In the genomic region with DNA sequence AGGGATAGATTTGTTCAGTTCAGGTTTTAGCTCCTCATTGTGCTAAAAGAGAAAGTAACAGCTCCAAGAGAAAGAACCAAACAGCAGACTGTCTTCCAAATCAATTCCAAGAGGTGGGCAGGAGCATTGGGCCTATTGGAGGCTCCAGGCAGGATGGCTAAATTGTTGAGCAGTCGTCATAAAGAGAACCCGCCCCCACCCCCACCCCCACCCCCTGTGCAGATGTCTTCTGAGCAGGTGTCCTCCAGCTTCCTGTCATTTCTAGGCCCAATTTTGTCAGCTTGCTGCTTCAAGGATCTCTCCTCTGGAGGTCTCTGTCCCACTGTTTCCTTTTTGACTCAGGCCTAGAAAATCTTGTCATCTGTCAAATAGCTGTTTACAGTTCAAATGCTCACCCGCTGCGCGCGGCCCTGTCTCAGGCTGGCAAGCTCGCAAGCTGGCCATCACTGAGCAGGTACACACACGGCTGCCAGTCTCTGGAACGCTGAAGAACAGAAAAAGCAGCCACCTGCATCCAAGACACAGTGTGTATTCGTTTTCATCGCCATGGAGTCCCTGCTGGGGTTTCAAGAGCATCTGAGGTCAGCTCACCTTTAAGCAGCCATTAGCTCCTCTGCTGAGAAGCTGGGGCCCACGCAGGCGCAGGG, we compare ENCODE assay signal across 14 mouse cellular contexts.
DNase-seq lines count a peak whose midpoint lies in the region; ATAC-seq and TF ChIP-seq lines count a peak whose summit lies in the region.
"Had no signal": no experiment of that assay in that cellular context is flagged by ENCODE, and none has a peak within 500 bp of the region (broad histone marks: within the 10 kb centered on the region; RNA-seq: fewer than 3 reads in every experiment).

No protein-coding gene starts in this region.

- intact Hi-C loops in gastrocnemius, postnatal 14 days (cut with DNase I; ENCODE audit: low total_unique reads), result no loop called here

- H3K27ac ChIP-seq in CH12.LX (ENCODE audit: insufficient read depth, low read depth), result no peak overlapping the region
- H3K27ac ChIP-seq in midbrain, postnatal 0 days (ENCODE audit: low read depth, low read length), result no peak overlapping the region
- H3K27ac ChIP-seq: kidney, embryonic 15.5 days; liver, embryonic 14.5 days had no signal

- H3K9ac ChIP-seq in CH12.LX (ENCODE audit: insufficient read depth, low read depth), result no peak overlapping the region
- H3K9ac ChIP-seq in midbrain, postnatal 0 days (replicated peaks; ENCODE audit: low read length, poor library complexity, severe bottlenecking), result no peak overlapping the region
- H3K9ac ChIP-seq: kidney, embryonic 15.5 days; liver, embryonic 14.5 days had no signal

- in situ Hi-C loops in CH12.LX (cut with MboI; ENCODE audit: low pct_ligation_motif_present, low pct_unique_long_range_greater_than_20kb, low sequenced_read_pairs), result no loop called here

- no peak overlapping the region for H3K4me3 ChIP-seq in CH12.LX (replicated peaks in 1 of 3; ENCODE audit: low read depth in 2 of 3, low read length in 2 of 3, poor library complexity in 1 of 3)
- H3K4me3 ChIP-seq in midbrain, postnatal 0 days (ENCODE audit: low read depth, low read length), result no peak overlapping the region
- H3K4me3 ChIP-seq: kidney, embryonic 15.5 days had no signal

- DNase-seq in CH12.LX (ENCODE audit: extremely low read depth), result peak; percentile 0
- DNase-seq in R1 (ENCODE audit: low read depth, low spot score), result peak; percentile 4
- DNase-seq in cerebellum, postnatal 10 days, result peak; percentile 87 to 92
- peak; percentile 60 for DNase-seq in midbrain, postnatal 0 days (ENCODE audit: low spot score)
- DNase-seq in spleen, adult 18-20 months, result no peak
- no peak for DNase-seq in gastrocnemius, postnatal 14 days
- DNase-seq: adrenal gland, postnatal 25 days; heart, adult 11 months; heart, postnatal 36 days; lung, postnatal 14 days; right cerebral cortex, postnatal 14 days had no signal

- H3K36me3 ChIP-seq in CH12.LX (replicated peaks in 1 of 2; ENCODE audit: control insufficient read depth in 1 of 2, insufficient read depth in 1 of 2, low read length in 1 of 2), result no peaks in the 10 kb centered on the region
- H3K36me3 ChIP-seq in midbrain, postnatal 0 days (ENCODE audit: insufficient read depth, low read length), result no peaks in the 10 kb centered on the region
- H3K36me3 ChIP-seq: kidney, embryonic 15.5 days had no signal

- no peak for TF ChIP-seq POLR2A in CH12.LX (IDR thresholded peaks at IDR 0.05; ENCODE audit: low read depth, low read length)

- dilution Hi-C loops in CH12.LX (cut with MboI; ENCODE audit: extremely low pct_ligation_motif_present, extremely low pct_unique_long_range_greater_than_20kb, low sequenced_read_pairs), result no loop called here

- no peak for TF ChIP-seq CTCF in CH12.LX (conservative IDR thresholded peaks at IDR 0.05 in 1 of 2, IDR thresholded peaks at IDR 0.05 in 1 of 2; ENCODE audit: low read depth in 2 of 2, low read length in 2 of 2)
- no peak for TF ChIP-seq CTCF in midbrain, postnatal 0 days (IDR thresholded peaks at IDR 0.05)

- WGBS in midbrain, postnatal 0 days, result 45% methylated on average over 13 of the region's 13 CpGs

- peak; percentile 58; the same call in 1 of the 2 replicates for ATAC-seq in midbrain, postnatal 0 days (ENCODE audit: low FRiP score)
- ATAC-seq in inflammation-experienced regulatory T-cells, adult 6 months, result no peak

- no peaks in the 10 kb centered on the region for H3K79me2 ChIP-seq in CH12.LX (replicated peaks; ENCODE audit: control insufficient read depth, extremely low read depth, insufficient read depth, poor library complexity, severe bottlenecking)

- no peak for TF ChIP-seq RAD21 in CH12.LX (IDR thresholded peaks at IDR 0.05; ENCODE audit: low read depth, low read length)

- no peaks in the 10 kb centered on the region for H3K4me1 ChIP-seq in CH12.LX (ENCODE audit: control insufficient read depth in 1 of 2, insufficient read depth in 2 of 2)
- H3K4me1 ChIP-seq in midbrain, postnatal 0 days (ENCODE audit: insufficient read depth, low read length), result no peaks in the 10 kb centered on the region
- H3K4me1 ChIP-seq: kidney, embryonic 15.5 days had no signal

- TF ChIP-seq EP300 in CH12.LX (IDR thresholded peaks at IDR 0.05; ENCODE audit: low read length), result no peak

- no peak overlapping the region for H3K4me2 ChIP-seq in CH12.LX (ENCODE audit: insufficient read depth, low read depth, poor library complexity, severe bottlenecking)
- no peak overlapping the region for H3K4me2 ChIP-seq in midbrain, postnatal 0 days (ENCODE audit: low read depth, low read length, poor library complexity, severe bottlenecking)
- H3K4me2 ChIP-seq: kidney, embryonic 15.5 days had no signal

- peaks cover 8% of the 10 kb centered on the region for H3K9me3 ChIP-seq in CH12.LX (replicated peaks; ENCODE audit: low read length)
- no peaks in the 10 kb centered on the region for H3K9me3 ChIP-seq in midbrain, postnatal 0 days (ENCODE audit: low read length)
- H3K9me3 ChIP-seq: kidney, embryonic 15.5 days had no signal

- no peaks in the 10 kb centered on the region for H3K27me3 ChIP-seq in CH12.LX (replicated peaks)
- H3K27me3 ChIP-seq in midbrain, postnatal 0 days (ENCODE audit: insufficient read depth, low read length), result no peaks in the 10 kb centered on the region
- H3K27me3 ChIP-seq: kidney, embryonic 15.5 days had no signal

TF ChIP-seq in CH12.LX, 34 proteins besides CTCF, POLR2A, EP300 and RAD21:
- TF ChIP-seq USF1 (IDR thresholded peaks at IDR 0.05; ENCODE audit: low read depth, low read length), result no peak
- no peak for TF ChIP-seq JUN (IDR thresholded peaks at IDR 0.05; ENCODE audit: insufficient read depth, low read depth, low read length)
- TF ChIP-seq NELFE (IDR thresholded peaks at IDR 0.05; ENCODE audit: low read depth, low read length), result no peak

Comparison
In these comparisons a context has a peak if more than half of its experiments do, and no peak if none do; other contexts are left out.
1. DNase-seq: peak in CH12.LX (single experiment), R1 (single experiment), cerebellum, postnatal 10 days (2 of 2) and midbrain, postnatal 0 days (single experiment); none in spleen, adult 18-20 months (0 of 2) and gastrocnemius, postnatal 14 days (single experiment).